Mouse (Mus musculus) right cerebral cortex, adult 2 months (tissue): ENCODE measurements around the gene Cylc2.

Source experiments
- DNase-seq, 2 experiments: peaks; one replicate each; pipeline ENCODE4 v3.0.0; 2021 to 2022; ENCODE audit warnings: low spot score in 2 of 2

The Cylc2 gene

DNA sequence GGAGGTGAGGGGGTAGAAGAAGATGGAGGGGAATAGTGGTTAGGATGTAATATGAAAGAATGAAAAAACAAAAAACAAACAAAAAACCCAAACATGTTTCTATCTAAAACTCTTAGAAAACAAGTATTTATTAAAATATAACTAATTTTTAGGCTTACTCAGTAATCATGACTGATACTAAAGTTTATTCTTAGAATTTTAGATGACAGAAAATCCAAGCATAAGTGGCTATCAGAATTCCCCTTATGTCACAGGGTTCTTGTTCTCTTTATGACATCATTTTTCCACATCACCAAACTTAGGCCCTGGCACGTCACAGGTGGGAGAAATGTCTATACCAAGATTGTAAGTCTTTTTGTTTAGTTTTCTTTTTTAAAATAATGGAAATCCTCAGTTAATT is at the start of gene Cylc2:
Gene Cylc2 (plus strand): TSS at position 301 of the 400 bp plus-strand sequence.
- DNase-seq = no peak
